Mouse (Mus musculus): ENCODE measurements at regions not wholly inside any gene's neighbourhood (a gene's known extent, or its start where the extent isn't known, plus 50 kb on each side); places are given as distances from the start of the nearest gene placed in this dataset.

GRCm38 (mm10) chr1:168598191-168598667 lies 166.2 kb upstream of the Pbx1 start:
- H3K4me1 ChIP-seq (ENCODE audit: insufficient read depth, low read length) = peaks cover 10% of the 10 kb centered on the region
- no peaks in the 10 kb centered on the region for H3K27me3 ChIP-seq (ENCODE audit: insufficient read depth, low read length)
- WGBS = 9% methylated on average over 11 of the region's 11 CpGs
- ATAC-seq (ENCODE audit: low FRiP score) = no peak
- no peak for TF ChIP-seq CTCF (IDR thresholded peaks at IDR 0.05)
- peak overlapping the region; percentile 36 for H3K4me2 ChIP-seq (ENCODE audit: low read depth, low read length, poor library complexity, severe bottlenecking)
- H3K27ac ChIP-seq (ENCODE audit: low read depth, low read length) = peak overlapping the region; percentile 18; the same call in 1 of the 2 replicates
- H3K4me3 ChIP-seq (ENCODE audit: low read depth, low read length) = no peak overlapping the region
- no peaks in the 10 kb centered on the region for H3K36me3 ChIP-seq (ENCODE audit: insufficient read depth, low read length)
- H3K9ac ChIP-seq (replicated peaks; ENCODE audit: low read length, poor library complexity, severe bottlenecking) = no peak overlapping the region
- DNase-seq (ENCODE audit: low spot score) = peak; percentile 13
- H3K9me3 ChIP-seq (ENCODE audit: low read length) = no peaks in the 10 kb centered on the region

GRCm38 (mm10) chr1:168597495-168597894 lies 165.4 kb upstream of the Pbx1 start:
- no peaks in the 10 kb centered on the region for H3K27me3 ChIP-seq (ENCODE audit: insufficient read depth, low read length)
- H3K4me2 ChIP-seq (ENCODE audit: low read depth, low read length, poor library complexity, severe bottlenecking) = peak overlapping the region; percentile 36
- H3K9ac ChIP-seq (replicated peaks; ENCODE audit: low read length, poor library complexity, severe bottlenecking) = peak overlapping the region; percentile 44; the same call in 1 of the 2 replicates
- H3K4me1 ChIP-seq (ENCODE audit: insufficient read depth, low read length) = peaks cover 10% of the 10 kb centered on the region
- H3K9me3 ChIP-seq (ENCODE audit: low read length) = no peaks in the 10 kb centered on the region
- peak overlapping the region; percentile 18; the same call in 1 of the 2 replicates for H3K27ac ChIP-seq (ENCODE audit: low read depth, low read length)
- no peaks in the 10 kb centered on the region for H3K36me3 ChIP-seq (ENCODE audit: insufficient read depth, low read length)
- no peak for ATAC-seq (ENCODE audit: low FRiP score)
- no peak overlapping the region for H3K4me3 ChIP-seq (ENCODE audit: low read depth, low read length)
- TF ChIP-seq CTCF (IDR thresholded peaks at IDR 0.05) = no peak
- no peak for DNase-seq (ENCODE audit: low spot score)
- WGBS = 12% methylated on average over 5 of the region's 5 CpGs

DNA sequence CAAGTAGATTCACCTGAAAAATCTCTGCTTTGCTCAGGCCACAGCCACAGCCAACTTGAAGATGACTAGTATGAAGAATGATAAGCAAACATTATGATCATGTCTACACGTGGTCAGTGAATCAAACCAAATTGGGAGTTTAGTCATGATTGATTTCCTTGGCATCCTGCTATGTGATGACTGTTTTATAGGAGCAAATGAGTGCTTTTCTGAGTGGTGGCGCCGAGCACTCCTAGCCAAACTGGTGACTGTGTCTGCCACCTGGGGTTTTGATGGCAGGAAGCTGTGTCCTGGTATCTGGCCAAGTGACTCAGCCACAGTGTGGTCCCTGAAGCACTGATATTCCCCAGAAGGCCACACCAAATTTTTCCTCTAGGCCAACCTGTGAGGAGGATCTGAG lies 152.1 kb upstream of the Pbx1 start:
- Histone ChIP-seq H3K9ac (replicated peaks; ENCODE audit: low read length, poor library complexity, severe bottlenecking) (no peak overlapping the region), H3K36me3 (ENCODE audit: insufficient read depth, low read length) (no peaks in the 10 kb centered on the region), H3K27me3 (ENCODE audit: insufficient read depth, low read length) (no peaks in the 10 kb centered on the region), H3K4me3 (ENCODE audit: low read depth, low read length) (no peak overlapping the region), H3K4me2 (ENCODE audit: low read depth, low read length, poor library complexity, severe bottlenecking) (no peak overlapping the region), H3K4me1 (ENCODE audit: insufficient read depth, low read length) (no peaks in the 10 kb centered on the region), H3K9me3 (ENCODE audit: low read length) (no peaks in the 10 kb centered on the region), H3K27ac (ENCODE audit: low read depth, low read length) (no peak overlapping the region)
- TF ChIP-seq CTCF (IDR thresholded peaks at IDR 0.05) = no peak
- WGBS = 87% methylated on average over 3 of the region's 3 CpGs
- DNase-seq (ENCODE audit: low spot score) = no peak
- no peak for ATAC-seq (ENCODE audit: low FRiP score)

DNA sequence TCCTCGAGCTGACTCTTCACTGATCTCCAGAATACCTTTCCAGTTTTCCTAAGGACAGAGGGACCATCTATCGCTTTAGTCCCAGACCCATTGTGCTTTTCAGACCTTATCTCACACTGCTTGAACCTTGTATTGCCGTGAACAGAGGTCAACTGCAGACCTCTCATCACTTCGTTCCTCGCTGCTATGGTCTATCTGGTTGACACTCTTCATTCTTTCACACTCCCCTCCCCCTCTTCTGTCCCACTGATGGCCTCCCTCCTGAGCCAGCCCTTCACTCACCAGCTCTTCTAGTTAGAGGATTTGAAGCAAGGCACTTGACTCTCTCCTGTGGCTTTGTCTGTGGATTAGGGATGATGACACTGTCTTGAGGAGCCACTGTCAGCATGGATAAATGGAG lies 150.4 kb upstream of the Pbx1 start:
- ATAC-seq (ENCODE audit: low FRiP score) (no peak), DNase-seq (ENCODE audit: low spot score) (no peak)
- no peak overlapping the region for H3K9ac ChIP-seq (replicated peaks; ENCODE audit: low read length, poor library complexity, severe bottlenecking)
- H3K36me3 ChIP-seq (ENCODE audit: insufficient read depth, low read length) = no peaks in the 10 kb centered on the region
- no peaks in the 10 kb centered on the region for H3K9me3 ChIP-seq (ENCODE audit: low read length)
- no peak overlapping the region for H3K4me3 ChIP-seq (ENCODE audit: low read depth, low read length)
- H3K27me3 ChIP-seq (ENCODE audit: insufficient read depth, low read length) = no peaks in the 10 kb centered on the region
- TF ChIP-seq CTCF (IDR thresholded peaks at IDR 0.05) = no peak
- H3K27ac ChIP-seq (ENCODE audit: low read depth, low read length) = no peak overlapping the region
- no peaks in the 10 kb centered on the region for H3K4me1 ChIP-seq (ENCODE audit: insufficient read depth, low read length)
- no peak overlapping the region for H3K4me2 ChIP-seq (ENCODE audit: low read depth, low read length, poor library complexity, severe bottlenecking)
- 66% methylated on average over 5 of the region's 5 CpGs for WGBS

DNA sequence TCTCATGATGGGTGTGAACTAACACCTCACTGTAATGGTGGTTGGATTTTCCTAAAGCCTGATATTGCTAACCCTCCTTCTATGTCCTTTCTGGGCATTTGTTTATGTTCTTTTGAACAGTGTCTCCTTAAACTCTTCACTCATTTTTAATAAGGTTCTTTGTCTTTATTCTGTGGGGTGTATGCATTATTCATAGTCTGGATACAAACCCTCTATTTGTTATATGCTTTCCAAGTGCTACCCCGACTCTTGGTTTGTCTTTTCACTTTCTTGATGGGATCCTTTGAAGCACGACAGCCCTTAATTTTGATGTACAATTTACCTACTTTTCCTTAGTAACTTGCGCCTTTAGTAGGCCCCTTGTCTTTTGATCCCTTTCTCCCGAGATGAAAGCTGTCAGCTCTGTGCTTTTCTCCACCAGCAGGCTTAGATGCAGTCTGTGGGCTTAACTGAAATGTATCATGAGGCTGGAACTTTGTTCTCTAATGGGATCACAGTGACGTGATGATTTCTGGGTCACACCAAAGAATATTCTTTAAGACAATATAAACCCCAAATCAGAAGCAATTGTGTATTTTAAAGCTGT lies 138.0 kb upstream of the Pbx1 start:
- no peaks in the 10 kb centered on the region for H3K36me3 ChIP-seq (ENCODE audit: insufficient read depth, low read length)
- H3K4me1 ChIP-seq (ENCODE audit: insufficient read depth, low read length) = no peaks in the 10 kb centered on the region
- H3K27me3 ChIP-seq (ENCODE audit: insufficient read depth, low read length) = no peaks in the 10 kb centered on the region
- H3K27ac ChIP-seq (ENCODE audit: low read depth, low read length) = no peak overlapping the region
- DNase-seq (ENCODE audit: low spot score) (no peak), ATAC-seq (ENCODE audit: low FRiP score) (no peak)
- H3K4me2 ChIP-seq (ENCODE audit: low read depth, low read length, poor library complexity, severe bottlenecking) = no peak overlapping the region
- H3K9ac ChIP-seq (replicated peaks; ENCODE audit: low read length, poor library complexity, severe bottlenecking) = no peak overlapping the region
- no peaks in the 10 kb centered on the region for H3K9me3 ChIP-seq (ENCODE audit: low read length)
- WGBS = 15% methylated on average over 5 of the region's 5 CpGs
- TF ChIP-seq CTCF (IDR thresholded peaks at IDR 0.05) = no peak
- H3K4me3 ChIP-seq (ENCODE audit: low read depth, low read length) = no peak overlapping the region

GRCm38 (mm10) chr1:168552394-168552793 lies 120.3 kb upstream of the Pbx1 start:
- Histone ChIP-seq H3K27ac (ENCODE audit: low read depth, low read length) (no peak overlapping the region), H3K9ac (replicated peaks; ENCODE audit: low read length, poor library complexity, severe bottlenecking) (no peak overlapping the region), H3K27me3 (ENCODE audit: insufficient read depth, low read length) (no peaks in the 10 kb centered on the region), H3K9me3 (ENCODE audit: low read length) (no peaks in the 10 kb centered on the region), H3K4me2 (ENCODE audit: low read depth, low read length, poor library complexity, severe bottlenecking) (no peak overlapping the region), H3K4me1 (ENCODE audit: insufficient read depth, low read length) (no peaks in the 10 kb centered on the region), H3K4me3 (ENCODE audit: low read depth, low read length) (no peak overlapping the region), H3K36me3 (ENCODE audit: insufficient read depth, low read length) (no peaks in the 10 kb centered on the region)
- no peak for ATAC-seq (ENCODE audit: low FRiP score)
- WGBS = 85% methylated on average over 3 of the region's 3 CpGs
- DNase-seq (ENCODE audit: low spot score) = peak; percentile 5
- no peak for TF ChIP-seq CTCF (IDR thresholded peaks at IDR 0.05)
